Mouse (Mus musculus): ENCODE measurements around the gene Car2. TPM values are rescaled to one million over a fixed set of nuclear protein-coding genes. Genes with fewer than 3 reads are reported as not detected.

Gene Car2
- total RNA-seq, 4 experiments from 2014 or later, result 6.0 to 7.2 (median 7.0) TPM

GRCm38 (mm10) chr3:14945627-14946026, 59.6 kb downstream of the Car2 start:
- no peak for DNase-seq (ENCODE audit: low spot score)

- peak; percentile 3 for DNase-seq (ENCODE audit: low spot score)
These were observed 62.2 kb downstream of the Car2 start for GRCm38 (mm10) chr3:14948067-14948800.

GRCm38 (mm10) chr3:14950031-14950430, 64.0 kb downstream of the Car2 start:
- DNase-seq (ENCODE audit: low spot score), result no peak

Other genes with a start within 250 kb of the Car2 start
- gene Car13, start 244.5 kb upstream of the Car2 start, total RNA-seq (2022), result 1 to 10 TPM in 1 of 4 experiments, under 1 TPM in 3; 0.54 to 1.0 (median 0.74) TPM
- not detected for gene Car1, start 77.9 kb upstream of the Car2 start, total RNA-seq (2022)
- 10 to 100 TPM; 19.3 to 24.9 (median 23.7) TPM for gene Car3, start 22.8 kb upstream of the Car2 start, total RNA-seq (2022)